Mouse (Mus musculus) thymus, adult 2 months (tissue): Measurements from ENCODE around the gene Tent5c. TPM values are rescaled to one million over a fixed set of nuclear protein-coding genes. Genes with fewer than 3 reads are reported as not detected.

Source experiments
- DNase-seq: peaks from one replicate; pipeline ENCODE4 v3.0.0; 2021
- H3K27ac ChIP-seq: fragments of 200-500 bp; 2 replicates; pipeline ENCODE4 v1.5.1; 2012; ENCODE audit warnings: low read length, control low read depth; ENCODE audit not compliant: control insufficient read depth, insufficient read depth
- H3K27me3 ChIP-seq: fragments of 200-500 bp; 2 replicates; pipeline ENCODE4 v1.6.1; 2012; ENCODE audit warnings: mild to moderate bottlenecking, low read length, moderate library complexity, mixed read lengths; ENCODE audit not compliant: control insufficient read depth, insufficient read depth
- H3K36me3 ChIP-seq: fragments of 200-500 bp; 2 replicates; pipeline ENCODE4 v1.6.1; 2012; ENCODE audit warnings: mild to moderate bottlenecking, low read length, moderate library complexity; ENCODE audit not compliant: control insufficient read depth, insufficient read depth
- H3K4me1 ChIP-seq: fragments of 200-500 bp; replicated peaks from 2 replicates; pipeline ENCODE4 v1.6.1; 2012; ENCODE audit warnings: low read length; ENCODE audit not compliant: control insufficient read depth, insufficient read depth
- H3K4me3 ChIP-seq: fragments of 200-500 bp; 2 replicates; pipeline ENCODE4 v1.5.1; 2012; ENCODE audit warnings: mild to moderate bottlenecking, low read length, control low read depth, moderate library complexity; ENCODE audit not compliant: control insufficient read depth, insufficient read depth
- CTCF ChIP-seq: fragments of 200-500 bp; IDR thresholded peaks from 2 replicates; pipeline ENCODE4 v1.5.1; 2012; ENCODE audit warnings: mild to moderate bottlenecking, control low read depth, low read length, moderate library complexity, borderline replicate concordance; ENCODE audit not compliant: control insufficient read depth, poor library complexity, insufficient read depth; ENCODE audit errors: extremely low read depth
- POLR2A ChIP-seq: fragments of 200-500 bp; IDR thresholded peaks from 2 replicates; pipeline ENCODE4 v1.6.1; 2012; ENCODE audit warnings: mild to moderate bottlenecking, low read length, control low read depth, moderate library complexity; ENCODE audit not compliant: control insufficient read depth, poor library complexity, insufficient read depth; ENCODE audit errors: extremely low read depth
- WGBS: fragments of 180-500 bp; shearing (Covaris S2); methylation state at CpG from one replicate; pipeline ENCODE4 v1.1.7; 2018; 5-methylcytosine and 5-hydroxymethylcytosine counted together
- polyA plus RNA-seq: library from polyadenylated mRNA; depleted of rRNA; stranded (reverse); fragments of >200 nt; gene quantifications from 2 replicates; pipeline ENCODE4 v1.2.3, GENCODE M21; 2012

Tent5c gene
- polyA plus RNA-seq, 1 experiment, result 5.7 TPM

GRCm38 (mm10) chr3:100530244-100530788 is 41.2 kb upstream of the Tent5c start:
- H3K4me3 ChIP-seq, result no peak overlapping the region
- no peaks in the 10 kb centered on the region for H3K27me3 ChIP-seq
- no peak for DNase-seq
- no peak for TF ChIP-seq CTCF
- TF ChIP-seq POLR2A, result no peak
- no peak overlapping the region for H3K27ac ChIP-seq
- H3K4me1 ChIP-seq, result peaks cover 4% of the 10 kb centered on the region; the same call in 1 of the 2 replicates
- H3K36me3 ChIP-seq, result no peaks in the 10 kb centered on the region
- WGBS, result 64% methylated on average over 7 of the region's 7 CpGs

GRCm38 (mm10) chr3:100522671-100523070 is 33.5 kb upstream of the Tent5c start:
- H3K4me3 ChIP-seq, result no peak overlapping the region
- H3K27ac ChIP-seq, result no peak overlapping the region
- H3K36me3 ChIP-seq, result no peaks in the 10 kb centered on the region
- TF ChIP-seq POLR2A, result no peak
- WGBS, result 95% methylated on average over 7 of the region's 7 CpGs
- H3K4me1 ChIP-seq, result no peaks in the 10 kb centered on the region
- no peak for DNase-seq
- no peaks in the 10 kb centered on the region for H3K27me3 ChIP-seq

- WGBS, result 92% methylated on average over 1 of the region's 1 CpGs
- TF ChIP-seq CTCF (no peak), POLR2A (no peak)
- DNase-seq, result no peak
- Histone ChIP-seq H3K4me1 (no peaks in the 10 kb centered on the region), H3K4me3 (no peak overlapping the region), H3K27me3 (no peaks in the 10 kb centered on the region), H3K27ac (no peak overlapping the region), H3K36me3 (no peaks in the 10 kb centered on the region)
These were observed 32.5 kb upstream of the Tent5c start for GRCm38 (mm10) chr3:100521626-100522025.

GRCm38 (mm10) chr3:100515754-100516141 is 26.6 kb upstream of the Tent5c start:
- H3K27ac ChIP-seq, result no peak overlapping the region
- H3K27me3 ChIP-seq, result no peaks in the 10 kb centered on the region
- no peak for DNase-seq
- no peak overlapping the region for H3K4me3 ChIP-seq
- H3K36me3 ChIP-seq, result no peaks in the 10 kb centered on the region
- 51% methylated on average over 5 of the region's 5 CpGs for WGBS
- H3K4me1 ChIP-seq, result no peaks in the 10 kb centered on the region
- TF ChIP-seq CTCF (no peak), POLR2A (no peak)

GRCm38 (mm10) chr3:100515093-100515753 is 26.1 kb upstream of the Tent5c start:
- Histone ChIP-seq H3K27me3 (no peaks in the 10 kb centered on the region), H3K4me3 (no peak overlapping the region), H3K36me3 (no peaks in the 10 kb centered on the region), H3K27ac (no peak overlapping the region), H3K4me1 (no peaks in the 10 kb centered on the region)
- no peak for DNase-seq
- 35% methylated on average over 8 of the region's 8 CpGs for WGBS
- TF ChIP-seq CTCF, result no peak
- TF ChIP-seq POLR2A, result no peak

GRCm38 (mm10) chr3:100507174-100507573 is 18.1 kb upstream of the Tent5c start:
- Histone ChIP-seq H3K36me3 (no peaks in the 10 kb centered on the region), H3K4me3 (no peak overlapping the region), H3K27ac (no peak overlapping the region), H3K4me1 (peaks cover 3% of the 10 kb centered on the region), H3K27me3 (no peaks in the 10 kb centered on the region)
- WGBS, result 94% methylated on average over 4 of the region's 4 CpGs
- DNase-seq, result no peak
- TF ChIP-seq POLR2A (no peak), CTCF (no peak)

GRCm38 (mm10) chr3:100506715-100507114 is 17.6 kb upstream of the Tent5c start:
- Histone ChIP-seq H3K27ac (no peak overlapping the region), H3K36me3 (no peaks in the 10 kb centered on the region), H3K4me3 (no peak overlapping the region), H3K27me3 (no peaks in the 10 kb centered on the region), H3K4me1 (peaks cover 3% of the 10 kb centered on the region)
- TF ChIP-seq POLR2A (no peak), CTCF (no peak)
- WGBS, result 90% methylated on average over 2 of the region's 2 CpGs
- no peak for DNase-seq
